Mouse (Mus musculus): Measurements from ENCODE around the gene Hmg20b. TPM values are rescaled to one million over a fixed set of nuclear protein-coding genes. Genes with fewer than 3 reads are reported as not detected.

The Hmg20b gene
- total and polyA plus RNA-seq, 3 experiments: 7.9 to 39.6 (median 18.7) TPM

GRCm38 (mm10) chr10:81382039-81382438, 31.8 kb upstream of the Hmg20b start:
- Histone ChIP-seq H3K4me2 (ENCODE audit: insufficient read depth, low read depth, poor library complexity, severe bottlenecking) (no peak overlapping the region), H3K27me3 (replicated peaks) (no peaks in the 10 kb centered on the region), H3K9ac (ENCODE audit: insufficient read depth, low read depth) (no peak overlapping the region), H3K4me1 (ENCODE audit: control insufficient read depth in 1 of 2, insufficient read depth in 2 of 2) (peaks cover 7 to 26% of the 10 kb centered on the region in 2 experiments), H3K79me2 (replicated peaks; ENCODE audit: control insufficient read depth, extremely low read depth, insufficient read depth, poor library complexity, severe bottlenecking) (peaks cover 25% of the 10 kb centered on the region), H3K9me3 (replicated peaks; ENCODE audit: low read length) (no peaks in the 10 kb centered on the region), H3K36me3 (replicated peaks in 1 of 2; ENCODE audit: control insufficient read depth in 1 of 2, insufficient read depth in 1 of 2, low read length in 1 of 2) (peaks cover 13 to 15% of the 10 kb centered on the region in 2 experiments), H3K4me3 (replicated peaks in 1 of 3; ENCODE audit: low read depth in 2 of 3, low read length in 2 of 3, poor library complexity in 1 of 3) (no peak overlapping the region), H3K27ac (ENCODE audit: insufficient read depth, low read depth) (no peak overlapping the region)
- TF ChIP-seq MAX (IDR thresholded peaks at IDR 0.05; ENCODE audit: low read length) (no peak), JUN (IDR thresholded peaks at IDR 0.05; ENCODE audit: insufficient read depth, low read depth, low read length) (no peak), POLR2AphosphoS2 (IDR thresholded peaks at IDR 0.05; ENCODE audit: low read depth, low read length) (no peak), TBP (conservative IDR thresholded peaks at IDR 0.05; ENCODE audit: low read depth, low read length) (no peak), CHD1 (IDR thresholded peaks at IDR 0.05; ENCODE audit: low read depth, low read length) (no peak), SIN3A (IDR thresholded peaks at IDR 0.05; ENCODE audit: low read length) (no peak), IRF4 (IDR thresholded peaks at IDR 0.05; ENCODE audit: low read depth, low read length) (no peak), KAT2A (IDR thresholded peaks at IDR 0.05; ENCODE audit: insufficient replicate concordance, low read length) (no peak), CTCF (conservative IDR thresholded peaks at IDR 0.05 in 1 of 2, IDR thresholded peaks at IDR 0.05 in 1 of 2; ENCODE audit: low read depth in 2 of 2, low read length in 2 of 2) (no peak), EP300 (IDR thresholded peaks at IDR 0.05; ENCODE audit: low read length) (no peak), SMC3 (IDR thresholded peaks at IDR 0.05; ENCODE audit: low read depth, low read length) (no peak), ELF1 (IDR thresholded peaks at IDR 0.05; ENCODE audit: low read depth, low read length) (no peak), ZNF384 (IDR thresholded peaks at IDR 0.05; ENCODE audit: low read depth, low read length) (no peak), UBTF (IDR thresholded peaks at IDR 0.05; ENCODE audit: low read depth, low read length) (no peak), ZMIZ1 (IDR thresholded peaks at IDR 0.05; ENCODE audit: low read depth, low read length) (no peak), CHD2 (IDR thresholded peaks at IDR 0.05; ENCODE audit: low read length) (no peak), TCF12 (IDR thresholded peaks at IDR 0.05; ENCODE audit: low read depth, low read length) (no peak)
- in situ Hi-C loops (cut with MboI; ENCODE audit: low pct_ligation_motif_present, low pct_unique_long_range_greater_than_20kb, low sequenced_read_pairs): loop anchor here (5.0 kb wide), 1 partner anchor 150 kb away; no protein-coding TSS in a partner anchor
- no peak for DNase-seq (ENCODE audit: extremely low read depth)
- dilution Hi-C loops (cut with MboI; ENCODE audit: extremely low pct_ligation_motif_present, extremely low pct_unique_long_range_greater_than_20kb, low sequenced_read_pairs): no loop called here

GRCm38 (mm10) chr10:81379809-81380378, 29.6 kb upstream of the Hmg20b start:
- dilution Hi-C loops (cut with MboI; ENCODE audit: extremely low pct_ligation_motif_present, extremely low pct_unique_long_range_greater_than_20kb, low sequenced_read_pairs) (no loop called here), in situ Hi-C loops (cut with MboI; ENCODE audit: low pct_ligation_motif_present, low pct_unique_long_range_greater_than_20kb, low sequenced_read_pairs) (loop anchor here (5.0 kb wide), 1 partner anchor 152 kb away; no protein-coding TSS in a partner anchor)
- Histone ChIP-seq H3K79me2 (replicated peaks; ENCODE audit: control insufficient read depth, extremely low read depth, insufficient read depth, poor library complexity, severe bottlenecking) (peaks cover 32% of the 10 kb centered on the region), H3K4me3 (replicated peaks in 1 of 3; ENCODE audit: low read depth in 2 of 3, low read length in 2 of 3, poor library complexity in 1 of 3) (no peak overlapping the region), H3K9ac (ENCODE audit: insufficient read depth, low read depth) (no peak overlapping the region), H3K27me3 (replicated peaks) (no peaks in the 10 kb centered on the region), H3K36me3 (replicated peaks in 1 of 2; ENCODE audit: control insufficient read depth in 1 of 2, insufficient read depth in 1 of 2, low read length in 1 of 2) (peaks cover 4 to 9% of the 10 kb centered on the region in 2 experiments), H3K27ac (ENCODE audit: insufficient read depth, low read depth) (no peak overlapping the region), H3K4me2 (ENCODE audit: insufficient read depth, low read depth, poor library complexity, severe bottlenecking) (no peak overlapping the region), H3K4me1 (ENCODE audit: control insufficient read depth in 1 of 2, insufficient read depth in 2 of 2) (peaks cover 2 to 27% of the 10 kb centered on the region in 2 experiments; a peak in 2 of 4 replicates), H3K9me3 (replicated peaks; ENCODE audit: low read length) (no peaks in the 10 kb centered on the region)
- no peak for TF ChIP-seq MEF2A (IDR thresholded peaks at IDR 0.05; ENCODE audit: borderline replicate concordance, low read depth, low read length)
- TF ChIP-seq TBP (conservative IDR thresholded peaks at IDR 0.05; ENCODE audit: low read depth, low read length): no peak
- TF ChIP-seq MAFK (IDR thresholded peaks at IDR 0.05; ENCODE audit: insufficient replicate concordance, low read length): no peak
- no peak for TF ChIP-seq RAD21 (IDR thresholded peaks at IDR 0.05; ENCODE audit: low read depth, low read length)
- no peak for TF ChIP-seq JUN (IDR thresholded peaks at IDR 0.05; ENCODE audit: insufficient read depth, low read depth, low read length)
- TF ChIP-seq ELF1 (IDR thresholded peaks at IDR 0.05; ENCODE audit: low read depth, low read length): no peak
- no peak for TF ChIP-seq ZC3H11A (IDR thresholded peaks at IDR 0.05; ENCODE audit: low read depth, low read length)
- TF ChIP-seq PAX5 (IDR thresholded peaks at IDR 0.05; ENCODE audit: low read length): no peak
- TF ChIP-seq POLR2A (IDR thresholded peaks at IDR 0.05; ENCODE audit: low read depth, low read length): no peak
- TF ChIP-seq NRF1 (IDR thresholded peaks at IDR 0.05; ENCODE audit: low read depth, low read length): no peak
- TF ChIP-seq POLR2AphosphoS2 (IDR thresholded peaks at IDR 0.05; ENCODE audit: low read depth, low read length): no peak
- TF ChIP-seq HCFC1 (IDR thresholded peaks at IDR 0.05; ENCODE audit: low read depth, low read length): no peak
- no peak for DNase-seq (ENCODE audit: extremely low read depth)
